Mouse (Mus musculus): ENCODE results near the gene Btg1. TPM values are rescaled to one million over a fixed set of nuclear protein-coding genes. Genes with fewer than 3 reads are reported as not detected.

Btg1 gene
- 101 TPM in 1 of 2 replicates, not detected in the other for polyA plus RNA-seq (2012; ENCODE audit: insufficient read depth, insufficient read length, low replicate concordance, missing spikeins)

DNA sequence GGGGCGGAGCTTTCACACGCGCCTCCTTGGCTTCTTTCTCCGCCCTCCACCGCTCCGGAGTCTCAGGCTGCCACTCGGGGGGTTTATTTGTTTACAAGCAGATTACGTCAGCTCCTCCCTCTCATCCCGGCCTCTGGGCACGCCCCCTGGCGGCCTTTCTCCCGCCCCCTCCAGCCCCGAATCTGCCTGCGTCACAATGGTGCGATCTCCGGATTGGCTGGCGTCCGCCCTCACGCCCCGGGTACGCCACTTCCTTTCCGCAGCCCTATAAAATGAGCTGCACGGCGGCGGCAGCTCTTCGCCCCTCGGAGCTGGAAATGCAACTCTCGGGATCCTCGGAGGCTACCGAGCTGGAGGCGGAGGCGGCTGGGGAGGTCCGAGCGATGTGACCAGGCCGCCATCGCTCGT, at the start of gene Btg1:
Gene Btg1, plus strand, starts transcription at position 298 of the 408 bp plus-strand sequence.
- peak within 1 kb of the TSS; percentile 88 for H3K27ac ChIP-seq (ENCODE audit: insufficient read depth, low read depth, low read length)
- TF ChIP-seq CTCF (IDR thresholded peaks at IDR 0.05; ENCODE audit: insufficient read depth, low read depth, low read length) (no peak), POLR2A (IDR thresholded peaks at IDR 0.05; ENCODE audit: insufficient read depth, low read depth, low read length) (peak; percentile 100)
- WGBS, result under 1% methylated on average over 37 of the region's 37 CpGs
- peaks cover 2% of the 10 kb centered on the region; the same call in 1 of the 2 replicates for H3K4me1 ChIP-seq (ENCODE audit: control insufficient read depth, insufficient read depth, low read length)
- H3K4me3 ChIP-seq (ENCODE audit: insufficient read depth, low read depth, low read length), result peak within 1 kb of the TSS; percentile 68

DNA sequence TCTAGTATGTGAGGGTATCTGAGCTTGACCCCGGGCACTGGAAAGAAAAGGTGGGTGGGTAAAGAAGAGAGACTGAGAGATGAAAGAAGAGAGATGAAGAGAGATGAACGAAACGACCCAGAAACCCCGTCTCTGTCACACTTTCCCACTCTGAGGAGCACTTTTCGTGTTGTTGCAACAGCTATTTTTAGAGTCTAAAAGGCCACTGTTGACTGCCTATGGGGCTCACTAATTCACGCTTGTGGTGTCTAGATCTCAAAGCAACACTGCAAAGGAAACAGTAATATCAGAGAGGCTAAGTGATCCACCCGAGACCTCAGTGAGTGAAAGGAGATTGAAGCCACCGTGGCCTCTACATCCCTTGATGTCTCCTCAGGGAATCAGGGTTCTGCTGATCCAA, 47.3 kb upstream of the Btg1 start:
- no peak overlapping the region for H3K4me3 ChIP-seq (ENCODE audit: insufficient read depth, low read depth, low read length)
- TF ChIP-seq CTCF (IDR thresholded peaks at IDR 0.05; ENCODE audit: insufficient read depth, low read depth, low read length) (no peak), POLR2A (IDR thresholded peaks at IDR 0.05; ENCODE audit: insufficient read depth, low read depth, low read length) (no peak)
- WGBS, result 73% methylated on average over 8 of the region's 8 CpGs
- H3K27ac ChIP-seq (ENCODE audit: insufficient read depth, low read depth, low read length), result no peak overlapping the region
- no peaks in the 10 kb centered on the region for H3K4me1 ChIP-seq (ENCODE audit: control insufficient read depth, insufficient read depth, low read length)

DNA sequence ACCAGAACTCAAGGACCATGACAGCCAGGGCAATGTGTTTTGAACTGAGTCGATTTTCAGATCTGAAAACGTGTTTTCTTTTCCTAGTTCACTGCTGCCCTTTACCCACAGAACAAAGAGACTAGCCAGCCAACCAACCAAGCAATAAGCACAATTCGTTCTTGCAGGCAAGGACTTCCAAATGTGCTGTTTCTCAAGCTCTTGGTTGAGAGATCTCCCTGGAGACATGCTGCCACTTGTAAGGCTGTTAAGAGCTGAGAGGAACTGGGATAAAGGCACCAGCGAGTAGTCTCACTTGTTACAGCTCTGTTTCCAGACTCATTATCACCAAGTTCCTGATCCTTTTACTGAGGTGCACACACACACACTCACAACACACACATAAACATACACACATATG, 45.6 kb upstream of the Btg1 start:
- no peak overlapping the region for H3K27ac ChIP-seq (ENCODE audit: insufficient read depth, low read depth, low read length)
- WGBS, result 54% methylated on average over 4 of the region's 4 CpGs
- H3K4me1 ChIP-seq (ENCODE audit: control insufficient read depth, insufficient read depth, low read length), result no peaks in the 10 kb centered on the region
- TF ChIP-seq CTCF (IDR thresholded peaks at IDR 0.05; ENCODE audit: insufficient read depth, low read depth, low read length) (no peak), POLR2A (IDR thresholded peaks at IDR 0.05; ENCODE audit: insufficient read depth, low read depth, low read length) (no peak)
- no peak overlapping the region for H3K4me3 ChIP-seq (ENCODE audit: insufficient read depth, low read depth, low read length)

DNA sequence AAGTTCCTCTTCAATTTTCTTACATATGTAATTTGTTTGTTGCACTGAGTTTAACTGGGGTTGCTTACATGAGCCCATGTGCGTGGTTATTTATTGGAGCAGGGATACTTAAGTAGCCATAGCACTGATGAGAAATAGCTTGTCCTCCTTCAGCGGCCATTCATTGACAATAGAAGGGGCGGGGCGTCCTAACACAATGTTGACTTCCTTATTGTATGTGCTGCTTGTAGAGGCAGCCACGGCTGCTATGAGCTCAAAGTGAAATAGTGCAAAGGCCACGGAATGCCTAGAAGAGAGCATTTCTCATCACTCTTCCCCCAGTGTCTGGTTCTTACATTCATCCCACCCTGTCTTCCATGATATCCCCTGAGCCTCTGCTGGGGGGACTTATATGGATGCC, 42.0 kb upstream of the Btg1 start:
- Histone ChIP-seq H3K27ac (ENCODE audit: insufficient read depth, low read depth, low read length) (no peak overlapping the region), H3K4me3 (ENCODE audit: insufficient read depth, low read depth, low read length) (no peak overlapping the region), H3K4me1 (ENCODE audit: control insufficient read depth, insufficient read depth, low read length) (no peaks in the 10 kb centered on the region)
- WGBS, result 86% methylated on average over 6 of the region's 6 CpGs
- TF ChIP-seq POLR2A (IDR thresholded peaks at IDR 0.05; ENCODE audit: insufficient read depth, low read depth, low read length), result no peak

DNA sequence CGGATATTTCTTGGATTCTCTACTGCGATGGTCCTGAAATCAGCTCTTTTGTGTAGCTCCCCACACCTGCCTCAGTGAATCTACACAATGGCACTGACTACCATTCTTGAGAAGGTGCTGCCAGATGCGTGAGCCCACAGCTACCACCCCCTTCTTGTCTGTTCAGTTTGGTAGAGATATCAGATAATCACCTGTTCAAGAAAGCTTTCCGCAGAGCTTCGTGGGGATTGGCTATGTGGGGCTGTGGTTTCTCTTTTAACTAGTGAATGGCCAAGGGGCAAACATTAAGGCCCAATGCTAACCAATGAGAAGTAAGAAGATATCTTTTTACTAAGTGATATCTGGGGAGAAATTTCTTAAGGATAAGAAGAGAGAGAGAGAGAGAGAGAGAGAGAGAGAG, 41.5 kb upstream of the Btg1 start:
- WGBS, result 85% methylated on average over 5 of the region's 5 CpGs
- no peak for TF ChIP-seq POLR2A (IDR thresholded peaks at IDR 0.05; ENCODE audit: insufficient read depth, low read depth, low read length)
- TF ChIP-seq CTCF (IDR thresholded peaks at IDR 0.05; ENCODE audit: insufficient read depth, low read depth, low read length), result no peak
- Histone ChIP-seq H3K4me3 (ENCODE audit: insufficient read depth, low read depth, low read length) (no peak overlapping the region), H3K4me1 (ENCODE audit: control insufficient read depth, insufficient read depth, low read length) (no peaks in the 10 kb centered on the region), H3K27ac (ENCODE audit: insufficient read depth, low read depth, low read length) (no peak overlapping the region)

DNA sequence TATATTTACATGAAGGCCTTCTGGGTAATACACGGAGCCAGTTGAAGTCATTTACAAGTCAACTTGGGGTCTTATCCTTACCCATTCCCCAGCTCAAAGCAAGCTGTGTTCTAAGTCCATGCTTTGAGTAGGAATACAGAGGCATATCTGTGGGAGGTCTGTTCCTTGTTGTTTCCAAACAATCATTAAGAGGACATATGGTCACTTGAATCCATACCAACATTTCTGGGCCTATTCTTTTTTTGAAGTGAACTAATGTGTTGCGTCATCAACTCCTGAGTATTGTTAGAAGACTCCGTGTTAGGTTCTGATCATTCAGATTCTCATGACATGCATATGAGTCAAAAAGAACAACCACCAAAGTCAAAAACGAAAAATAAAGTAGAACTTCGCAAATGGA, 37.9 kb upstream of the Btg1 start:
- TF ChIP-seq POLR2A (IDR thresholded peaks at IDR 0.05; ENCODE audit: insufficient read depth, low read depth, low read length), result no peak
- TF ChIP-seq CTCF (IDR thresholded peaks at IDR 0.05; ENCODE audit: insufficient read depth, low read depth, low read length), result no peak
- whole genome bisulfite sequencing, result 93% methylated on average over 5 of the region's 5 CpGs
- no peak overlapping the region for H3K27ac ChIP-seq (ENCODE audit: insufficient read depth, low read depth, low read length)
- no peak overlapping the region for H3K4me3 ChIP-seq (ENCODE audit: insufficient read depth, low read depth, low read length)
- H3K4me1 ChIP-seq (ENCODE audit: control insufficient read depth, insufficient read depth, low read length), result no peaks in the 10 kb centered on the region

DNA sequence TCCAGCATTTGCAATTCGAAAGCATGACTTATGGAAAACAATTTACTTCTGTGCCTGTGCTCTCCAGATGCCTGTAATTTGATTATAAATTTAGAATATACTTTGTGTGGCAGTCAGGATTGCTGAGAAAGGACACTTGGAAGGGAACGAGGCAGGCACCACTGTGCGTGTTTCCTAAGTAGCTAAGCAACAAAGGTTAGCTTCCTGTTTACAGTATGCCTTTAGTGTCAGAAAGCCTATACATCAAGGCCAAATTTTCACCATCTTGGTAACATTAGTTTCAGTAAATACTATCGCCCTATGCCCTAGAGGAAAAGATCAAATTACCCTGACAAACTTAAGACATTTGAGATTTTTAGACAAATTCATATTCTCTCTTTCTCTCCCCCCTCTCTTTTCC, 37.4 kb upstream of the Btg1 start:
- Histone ChIP-seq H3K4me1 (ENCODE audit: control insufficient read depth, insufficient read depth, low read length) (no peaks in the 10 kb centered on the region), H3K27ac (ENCODE audit: insufficient read depth, low read depth, low read length) (no peak overlapping the region), H3K4me3 (ENCODE audit: insufficient read depth, low read depth, low read length) (no peak overlapping the region)
- TF ChIP-seq CTCF (IDR thresholded peaks at IDR 0.05; ENCODE audit: insufficient read depth, low read depth, low read length), result no peak
- TF ChIP-seq POLR2A (IDR thresholded peaks at IDR 0.05; ENCODE audit: insufficient read depth, low read depth, low read length), result no peak
- 65% methylated on average over 4 of the region's 4 CpGs for WGBS

DNA sequence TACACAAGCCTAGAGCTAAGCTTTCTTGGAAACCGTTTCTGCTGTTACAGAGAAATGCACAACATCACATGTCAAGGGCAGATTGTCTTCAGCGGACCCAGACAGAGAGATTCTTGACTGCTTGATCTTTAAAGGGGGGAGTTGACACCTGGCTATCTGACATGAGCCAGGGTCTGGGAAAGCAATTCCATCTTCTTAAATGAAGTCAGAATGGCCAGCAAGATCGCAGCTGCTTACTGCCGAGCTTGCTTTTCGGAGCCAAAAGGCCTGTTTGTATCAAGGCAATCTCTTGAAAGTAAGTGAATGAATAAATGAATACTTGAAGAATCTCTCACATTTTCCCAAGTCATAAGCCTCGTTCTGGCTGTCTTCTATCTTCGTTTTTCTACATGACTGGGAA, 36.6 kb upstream of the Btg1 start:
- no peak overlapping the region for H3K4me3 ChIP-seq (ENCODE audit: insufficient read depth, low read depth, low read length)
- H3K27ac ChIP-seq (ENCODE audit: insufficient read depth, low read depth, low read length), result no peak overlapping the region
- no peak for TF ChIP-seq CTCF (IDR thresholded peaks at IDR 0.05; ENCODE audit: insufficient read depth, low read depth, low read length)
- TF ChIP-seq POLR2A (IDR thresholded peaks at IDR 0.05; ENCODE audit: insufficient read depth, low read depth, low read length), result no peak
- no peaks in the 10 kb centered on the region for H3K4me1 ChIP-seq (ENCODE audit: control insufficient read depth, insufficient read depth, low read length)
- WGBS, result 77% methylated on average over 7 of the region's 7 CpGs

DNA sequence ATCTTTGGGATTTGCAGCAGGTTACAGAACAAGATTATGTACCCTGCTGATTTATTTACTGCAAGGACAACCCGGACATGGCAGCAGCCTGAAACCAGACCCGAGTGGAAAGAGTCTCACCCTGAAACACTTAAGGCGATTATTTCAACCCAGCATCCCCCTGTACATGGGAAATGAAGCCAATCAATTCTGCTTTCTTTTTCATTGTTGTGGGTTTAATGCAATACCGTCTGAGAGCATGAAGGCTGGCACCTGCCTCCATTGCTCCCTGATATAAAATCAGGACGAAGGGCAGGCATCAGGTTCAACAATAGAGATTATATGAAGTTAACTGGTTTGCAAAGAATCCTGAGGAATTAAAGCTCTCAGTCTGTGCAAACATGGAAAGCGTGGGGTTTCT, 35.6 kb upstream of the Btg1 start:
- 67% methylated on average over 6 of the region's 6 CpGs for WGBS
- no peak overlapping the region for H3K27ac ChIP-seq (ENCODE audit: insufficient read depth, low read depth, low read length)

More for the DNA sequence above, 35.6 kb upstream of the Btg1 start:
- no peak for TF ChIP-seq POLR2A (IDR thresholded peaks at IDR 0.05; ENCODE audit: insufficient read depth, low read depth, low read length)
- H3K4me3 ChIP-seq (ENCODE audit: insufficient read depth, low read depth, low read length), result no peak overlapping the region
- no peaks in the 10 kb centered on the region for H3K4me1 ChIP-seq (ENCODE audit: control insufficient read depth, insufficient read depth, low read length)
